Mouse (Mus musculus) neural tube, embryonic 13.5 days (tissue): ENCODE results near the gene Ugt1a8. TPM values are rescaled to one million over a fixed set of nuclear protein-coding genes. Genes with fewer than 3 reads are reported as not detected.

Experiments used
- ATAC-seq: fragments of 200-750 bp; cut with Nextera tagmentation; 2 replicates; pipeline ENCODE4 v1.8.0; 2017; ENCODE audit warnings: low read depth, mild to moderate bottlenecking, moderate TSS enrichment, moderate library complexity
- H3K27ac ChIP-seq: fragments of 300-500 bp; sonication (generic); replicated peaks from 2 replicates; pipeline ENCODE4 v1.5.1; 2015; ENCODE audit warnings: moderate library complexity, mild to moderate bottlenecking, inconsistent platforms
- H3K27me3 ChIP-seq: fragments of 300-500 bp; sonication (generic); 2 replicates; pipeline ENCODE4 v1.6.1; 2015; ENCODE audit warnings: mild to moderate bottlenecking, inconsistent platforms
- H3K36me3 ChIP-seq: fragments of 300-500 bp; sonication (generic); 2 replicates; pipeline ENCODE4 v1.6.1; 2015; ENCODE audit warnings: mild to moderate bottlenecking, inconsistent platforms
- H3K4me1 ChIP-seq: fragments of 300-500 bp; sonication (generic); replicated peaks from 2 replicates; pipeline ENCODE4 v1.6.1; 2015; ENCODE audit warnings: inconsistent platforms
- H3K4me2 ChIP-seq: fragments of 300-500 bp; sonication (generic); 2 replicates; pipeline ENCODE4 v1.6.1; 2015; ENCODE audit warnings: inconsistent platforms, mild to moderate bottlenecking, moderate library complexity
- H3K4me3 ChIP-seq: fragments of 300-500 bp; sonication (generic); 2 replicates; pipeline ENCODE4 v1.5.1; 2015; ENCODE audit warnings: mild to moderate bottlenecking, inconsistent platforms
- H3K9ac ChIP-seq: fragments of 300-500 bp; sonication (generic); 2 replicates; pipeline ENCODE4 v1.6.1; 2015; ENCODE audit warnings: moderate library complexity, mild to moderate bottlenecking, inconsistent platforms
- H3K9me3 ChIP-seq: fragments of 300-500 bp; sonication (generic); 2 replicates; pipeline ENCODE4 v1.6.1; 2016; ENCODE audit warnings: inconsistent platforms
- WGBS: fragments of 180-500 bp; shearing (Covaris S2); methylation state at CpG from one replicate; pipeline ENCODE4 v1.1.7; 2015; 5-methylcytosine and 5-hydroxymethylcytosine counted together
- polyA plus RNA-seq: library from polyadenylated mRNA; unstranded; fragments of >200 nt; fragmentation: Nextera tagmentation; extraction: Ambion mirVana; gene quantifications from 2 replicates; pipeline ENCODE4 v1.2.1, GENCODE M21; 2015

Ugt1a8 gene
- polyA plus RNA-seq, 1 experiment from 2014 or later: not detected

GRCm38 (mm10) chr1:88206843-88207479 is 119.3 kb downstream of the Ugt1a8 start:
- WGBS: 84% methylated on average over 2 of the region's 2 CpGs
- Histone ChIP-seq H3K27me3 (no peaks in the 10 kb centered on the region), H3K4me3 (no peak overlapping the region), H3K9ac (no peak overlapping the region), H3K27ac (no peak overlapping the region), H3K9me3 (peaks cover 16% of the 10 kb centered on the region), H3K4me1 (peaks cover 5% of the 10 kb centered on the region; the same call in 1 of the 2 replicates), H3K36me3 (no peaks in the 10 kb centered on the region), H3K4me2 (no peak overlapping the region)
- ATAC-seq: no peak

GRCm38 (mm10) chr1:88211812-88212211 is 124.2 kb downstream of the Ugt1a8 start, which contains the start of gene Ugt1a1:
TSS of gene Ugt1a1 (plus strand) at chr1:88211959.
- Histone ChIP-seq H3K4me3 (no peak within 1 kb of the TSS), H3K27ac (no peak within 1 kb of the TSS), H3K27me3 (no peaks in the 10 kb centered on the region), H3K36me3 (no peaks in the 10 kb centered on the region), H3K4me1 (no peaks in the 10 kb centered on the region), H3K9me3 (peaks cover 53% of the 10 kb centered on the region), H3K4me2 (no peak within 1 kb of the TSS), H3K9ac (no peak within 1 kb of the TSS)
- 68% methylated on average over 8 of the region's 8 CpGs for WGBS
- no peak for ATAC-seq

- Histone ChIP-seq H3K4me1 (no peaks in the 10 kb centered on the region), H3K36me3 (no peaks in the 10 kb centered on the region), H3K27ac (no peak overlapping the region), H3K9me3 (peaks cover 59% of the 10 kb centered on the region), H3K27me3 (no peaks in the 10 kb centered on the region), H3K9ac (no peak overlapping the region), H3K4me2 (no peak overlapping the region), H3K4me3 (no peak overlapping the region)
- 62% methylated on average over 8 of the region's 8 CpGs for WGBS
- 0 out of 2 replicates have a peak, but pooled peaks have one; percentile 32 for ATAC-seq
Observed at GRCm38 (mm10) chr1:88212341-88213045, 124.9 kb downstream of the Ugt1a8 start.

- no peaks in the 10 kb centered on the region for H3K36me3 ChIP-seq
- H3K9ac ChIP-seq: no peak overlapping the region
- H3K9me3 ChIP-seq: peaks cover 62% of the 10 kb centered on the region
- H3K27me3 ChIP-seq: no peaks in the 10 kb centered on the region
- H3K4me2 ChIP-seq: no peak overlapping the region
- H3K4me1 ChIP-seq: no peaks in the 10 kb centered on the region
- H3K27ac ChIP-seq: no peak overlapping the region
- no peak for ATAC-seq
- H3K4me3 ChIP-seq: no peak overlapping the region
- WGBS: 82% methylated on average over 1 of the region's 1 CpGs
Observed at GRCm38 (mm10) chr1:88213061-88213460, 125.4 kb downstream of the Ugt1a8 start.

- H3K27ac ChIP-seq: no peak overlapping the region
- H3K4me1 ChIP-seq: no peaks in the 10 kb centered on the region
- H3K9me3 ChIP-seq: peaks cover 62% of the 10 kb centered on the region
- H3K4me3 ChIP-seq: no peak overlapping the region
- ATAC-seq: no peak
- H3K36me3 ChIP-seq: no peaks in the 10 kb centered on the region
- no peak overlapping the region for H3K9ac ChIP-seq
- H3K4me2 ChIP-seq: no peak overlapping the region
- H3K27me3 ChIP-seq: no peaks in the 10 kb centered on the region
- WGBS: 81% methylated on average over 2 of the region's 2 CpGs
Observed at GRCm38 (mm10) chr1:88213766-88214461, 126.3 kb downstream of the Ugt1a8 start.

- no peak overlapping the region for H3K27ac ChIP-seq
- peaks cover 62% of the 10 kb centered on the region for H3K9me3 ChIP-seq
- no peak overlapping the region for H3K4me3 ChIP-seq
- no peak overlapping the region for H3K9ac ChIP-seq
- WGBS: 79% methylated on average over 2 of the region's 2 CpGs
- H3K36me3 ChIP-seq: no peaks in the 10 kb centered on the region
- no peaks in the 10 kb centered on the region for H3K27me3 ChIP-seq
- H3K4me1 ChIP-seq: no peaks in the 10 kb centered on the region
- no peak overlapping the region for H3K4me2 ChIP-seq
- no peak for ATAC-seq
Observed at GRCm38 (mm10) chr1:88214462-88214952, 126.9 kb downstream of the Ugt1a8 start.

GRCm38 (mm10) chr1:88215466-88216380 is 128.1 kb downstream of the Ugt1a8 start:
- ATAC-seq: peak; percentile 20; the same call in 1 of the 2 replicates
- no peaks in the 10 kb centered on the region for H3K4me1 ChIP-seq
- H3K9me3 ChIP-seq: peaks cover 62% of the 10 kb centered on the region
- WGBS: 72% methylated on average over 10 of the region's 10 CpGs
- no peak overlapping the region for H3K4me2 ChIP-seq
- no peak overlapping the region for H3K27ac ChIP-seq
- H3K36me3 ChIP-seq: no peaks in the 10 kb centered on the region
- H3K9ac ChIP-seq: no peak overlapping the region
- no peak overlapping the region for H3K4me3 ChIP-seq
- no peaks in the 10 kb centered on the region for H3K27me3 ChIP-seq

GRCm38 (mm10) chr1:88216551-88216950 is 128.9 kb downstream of the Ugt1a8 start:
- Histone ChIP-seq H3K27ac (no peak overlapping the region), H3K9ac (no peak overlapping the region), H3K36me3 (no peaks in the 10 kb centered on the region), H3K4me2 (no peak overlapping the region), H3K27me3 (no peaks in the 10 kb centered on the region), H3K4me1 (no peaks in the 10 kb centered on the region), H3K4me3 (no peak overlapping the region), H3K9me3 (peaks cover 59% of the 10 kb centered on the region)
- no peak for ATAC-seq
- 55% methylated on average over 2 of the region's 2 CpGs for WGBS

GRCm38 (mm10) chr1:88217144-88217543 is 129.5 kb downstream of the Ugt1a8 start:
- H3K4me3 ChIP-seq: no peak overlapping the region
- H3K4me2 ChIP-seq: no peak overlapping the region
- 63% methylated on average over 2 of the region's 2 CpGs for WGBS
- H3K36me3 ChIP-seq: no peaks in the 10 kb centered on the region
- no peak for ATAC-seq
- no peaks in the 10 kb centered on the region for H3K4me1 ChIP-seq
- H3K9me3 ChIP-seq: peaks cover 55% of the 10 kb centered on the region
- no peak overlapping the region for H3K27ac ChIP-seq
- H3K27me3 ChIP-seq: no peaks in the 10 kb centered on the region
- H3K9ac ChIP-seq: no peak overlapping the region

GRCm38 (mm10) chr1:88217576-88217975 is 130.0 kb downstream of the Ugt1a8 start:
- Histone ChIP-seq H3K9ac (no peak overlapping the region), H3K36me3 (no peaks in the 10 kb centered on the region), H3K9me3 (peaks cover 53% of the 10 kb centered on the region), H3K27me3 (no peaks in the 10 kb centered on the region), H3K4me2 (no peak overlapping the region), H3K4me3 (no peak overlapping the region), H3K27ac (no peak overlapping the region), H3K4me1 (no peaks in the 10 kb centered on the region)
- 45% methylated on average over 3 of the region's 3 CpGs for WGBS
- ATAC-seq: no peak

- Histone ChIP-seq H3K9me3 (peaks cover 48% of the 10 kb centered on the region), H3K36me3 (no peaks in the 10 kb centered on the region)
- no peak for ATAC-seq
Observed at GRCm38 (mm10) chr1:88218051-88218450, 130.4 kb downstream of the Ugt1a8 start.

More at GRCm38 (mm10) chr1:88218051-88218450, 130.4 kb downstream of the Ugt1a8 start:
- Histone ChIP-seq H3K9ac (no peak overlapping the region), H3K27ac (no peak overlapping the region), H3K4me1 (no peaks in the 10 kb centered on the region), H3K4me3 (no peak overlapping the region), H3K4me2 (no peak overlapping the region), H3K27me3 (no peaks in the 10 kb centered on the region)
- 75% methylated on average over 9 of the region's 9 CpGs for WGBS
